Mouse (Mus musculus) left cerebral cortex, postnatal 36 days (tissue): ENCODE results near the gene Nxpe3. TPM values are rescaled to one million over a fixed set of nuclear protein-coding genes. Genes with fewer than 3 reads are reported as not detected.
"Not testable (repeated sequence)": the region's sequence is repeated elsewhere in the genome, so short reads cannot be mapped to it uniquely, and the experiment has no call there.

ENCODE experiments used
- DNase-seq, 2 experiments: peaks; one replicate each; pipeline ENCODE4 v3.0.0; 2021 to 2022; ENCODE audit warnings: low spot score in 2 of 2, mixed read lengths in 1 of 2
- intact Hi-C: fragments of 180-260 bp; cut with DNase I; formaldehyde crosslinking; loops from one replicate; pipeline ENCODE4 v1.15.1; 2025
- total RNA-seq, 2 experiments: library from RNA; stranded (reverse); gene quantifications; 2 replicates each; pipeline ENCODE4 v1.2.3; 2021

Gene Nxpe3
- total RNA-seq, 2 experiments from 2014 or later: 9.9 to 11.4 TPM

DNA sequence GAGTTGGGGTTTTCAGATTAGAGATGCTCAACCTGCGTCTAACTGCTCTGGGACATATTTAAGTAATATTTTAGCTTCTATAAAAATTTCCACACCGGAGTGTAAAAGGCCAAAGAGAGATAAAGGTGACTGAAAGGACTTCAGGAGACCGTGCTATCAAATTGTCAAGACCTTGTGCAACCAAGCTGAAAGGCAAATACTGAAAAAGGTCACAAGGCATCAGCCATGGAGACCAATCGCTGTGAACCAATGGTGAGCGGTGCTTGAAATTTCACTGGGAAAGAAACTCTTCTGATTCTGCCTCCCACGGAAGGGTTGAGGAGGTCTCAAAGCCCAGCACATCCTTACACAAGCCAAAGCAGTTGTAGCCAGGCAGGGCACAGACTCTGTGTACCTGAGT lies 53.6 kb downstream of the Nxpe3 start:
- intact Hi-C loops: no loop called here
- DNase-seq: no peak

DNA sequence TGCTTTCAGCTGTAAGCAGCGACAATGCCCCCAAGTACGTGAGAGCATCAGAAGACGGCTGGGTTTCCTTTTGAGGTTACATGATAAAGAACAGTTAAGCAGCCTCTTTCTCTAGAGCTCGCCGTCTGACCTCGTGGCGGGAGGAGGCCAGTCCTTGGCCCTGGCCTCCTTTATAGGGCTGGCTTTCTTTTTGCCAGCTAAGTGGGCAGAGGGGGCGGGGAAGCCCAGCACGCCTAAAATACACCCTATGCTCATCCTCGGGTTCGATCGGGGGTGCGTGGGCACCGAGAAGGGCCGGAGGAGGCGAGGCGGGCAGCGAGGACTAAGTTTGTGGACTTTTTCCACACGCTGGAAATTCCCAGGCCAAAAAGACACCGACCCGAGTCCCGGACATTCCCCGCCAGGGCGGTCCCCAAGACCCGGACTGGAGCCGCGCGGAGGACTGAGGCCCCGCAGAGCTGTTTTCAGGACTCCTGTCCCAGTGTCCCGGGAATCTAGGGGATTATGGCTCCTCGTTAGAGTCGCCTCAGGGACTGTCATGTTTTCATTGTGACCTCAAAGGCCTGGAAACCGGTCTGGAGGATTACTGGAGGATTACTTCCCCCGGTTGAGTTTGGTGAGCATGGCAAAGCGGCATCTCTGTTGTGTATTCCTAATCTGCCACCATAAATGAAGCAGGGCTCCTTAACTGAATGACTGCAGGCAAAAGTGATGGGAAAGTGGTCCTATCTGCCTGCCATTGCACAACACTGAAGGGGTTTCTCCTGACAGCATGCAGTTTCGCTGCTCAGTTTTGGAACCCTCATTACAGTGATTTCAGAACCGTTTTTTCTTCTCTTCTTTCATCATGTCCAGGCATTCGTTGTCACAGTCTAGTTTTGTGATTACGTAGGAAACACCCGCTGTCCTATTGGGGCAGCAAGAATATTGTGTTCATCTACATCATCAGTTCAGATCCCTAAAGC lies 56.3 kb downstream of the Nxpe3 start, which contains the start of gene Nfkbiz:
Nfkbiz (minus strand) TSS at position 390 of the 965 bp plus-strand sequence.
- intact Hi-C loops: loop anchor here (1.0 to 10.0 kb wide), 2 partner anchors 16 to 284 kb away; no protein-coding TSS in a partner anchor

DNA sequence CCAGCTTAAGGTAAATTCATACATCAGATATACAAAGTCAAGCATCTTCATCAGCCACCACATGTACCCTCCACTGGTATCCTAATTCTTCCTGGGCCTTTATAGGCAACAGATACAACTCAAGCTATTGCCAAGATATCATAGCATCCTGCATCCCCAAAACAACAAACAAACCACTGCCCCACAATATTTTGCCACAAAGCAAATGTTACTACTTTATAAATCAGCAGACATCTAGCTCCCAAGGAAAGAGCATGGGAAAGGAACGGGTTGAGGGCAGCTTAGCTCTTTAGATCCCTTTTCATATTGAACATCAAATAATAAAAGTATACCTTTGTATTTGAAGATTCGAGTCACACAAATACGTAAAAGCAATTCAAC lies 57.0 kb downstream of the Nxpe3 start:
- intact Hi-C loops: loop anchor here (1.0 to 10.0 kb wide), 2 partner anchors 16 to 283 kb away; no protein-coding TSS in a partner anchor
- no peak for DNase-seq

More for the DNA sequence above, 56.3 kb downstream of the Nxpe3 start, which contains the start of gene Nfkbiz:
- DNase-seq: peak; percentile 81

DNA sequence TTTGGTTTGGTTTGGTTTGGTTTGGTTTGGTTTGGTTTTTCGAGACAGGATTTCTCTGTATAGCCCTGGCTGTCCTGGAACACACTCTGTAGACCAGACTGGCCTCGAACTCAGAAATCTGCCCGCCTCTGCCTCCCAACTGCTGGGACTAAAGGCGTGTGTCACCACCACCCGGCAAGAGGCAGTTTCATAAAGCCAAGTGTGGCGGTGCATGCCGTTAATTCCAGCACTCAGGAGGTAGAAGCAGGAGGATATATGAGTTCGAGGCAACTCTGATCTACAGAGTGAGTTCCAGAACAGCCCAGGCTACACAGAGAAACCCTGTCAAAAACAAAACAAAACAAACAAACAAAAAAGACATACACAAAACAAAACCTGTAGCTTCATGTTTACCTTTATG lies 57.4 kb downstream of the Nxpe3 start:
- intact Hi-C loops: loop anchor here (1.0 to 10.0 kb wide), 2 partner anchors 15 to 283 kb away; no protein-coding TSS in a partner anchor
- DNase-seq: not testable (repeated sequence)

DNA sequence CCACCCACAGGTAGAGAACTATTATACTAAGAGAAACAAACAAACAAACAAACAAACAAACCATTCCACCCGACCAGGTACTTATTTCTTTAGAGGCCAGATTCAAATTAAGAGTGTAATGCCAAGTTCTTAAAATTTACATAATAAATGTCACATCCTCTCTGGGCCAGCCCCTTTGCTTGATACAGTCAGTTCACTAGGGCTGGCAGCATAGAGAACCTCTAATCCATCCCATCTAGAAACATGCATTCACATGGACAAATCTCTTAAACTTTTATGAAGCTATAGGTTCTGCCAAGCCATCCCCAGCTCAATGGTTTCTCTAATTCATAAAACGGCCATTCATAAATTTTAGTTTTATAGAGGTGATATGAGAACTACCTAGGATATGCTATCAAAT lies 57.9 kb downstream of the Nxpe3 start:
- DNase-seq: no peak
- intact Hi-C loops: loop anchor here (10.0 kb wide), 1 partner anchor 282 kb away; no protein-coding TSS in a partner anchor

DNA sequence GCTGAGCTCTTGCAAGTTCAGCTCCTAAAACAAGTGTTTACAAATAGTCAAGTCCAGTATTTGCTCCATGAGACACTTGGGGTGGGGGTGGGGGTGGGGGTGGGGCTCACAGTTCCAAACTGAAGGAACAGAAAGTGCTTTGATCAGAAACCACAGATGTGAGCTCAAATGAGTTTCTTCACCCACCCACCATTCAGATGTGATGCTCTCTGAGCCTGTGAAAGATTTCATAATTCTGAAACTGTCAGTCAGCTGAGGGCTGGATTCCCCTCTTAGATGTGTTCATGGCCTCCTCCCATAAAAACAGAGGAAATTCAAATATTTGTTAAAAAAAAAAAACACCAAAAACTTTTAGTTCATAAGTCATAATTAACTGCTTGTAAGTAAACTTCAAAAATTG lies 59.3 kb downstream of the Nxpe3 start:
- intact Hi-C loops: loop anchor here (10.0 kb wide), 1 partner anchor 281 kb away; no protein-coding TSS in a partner anchor
- DNase-seq: no peak

DNA sequence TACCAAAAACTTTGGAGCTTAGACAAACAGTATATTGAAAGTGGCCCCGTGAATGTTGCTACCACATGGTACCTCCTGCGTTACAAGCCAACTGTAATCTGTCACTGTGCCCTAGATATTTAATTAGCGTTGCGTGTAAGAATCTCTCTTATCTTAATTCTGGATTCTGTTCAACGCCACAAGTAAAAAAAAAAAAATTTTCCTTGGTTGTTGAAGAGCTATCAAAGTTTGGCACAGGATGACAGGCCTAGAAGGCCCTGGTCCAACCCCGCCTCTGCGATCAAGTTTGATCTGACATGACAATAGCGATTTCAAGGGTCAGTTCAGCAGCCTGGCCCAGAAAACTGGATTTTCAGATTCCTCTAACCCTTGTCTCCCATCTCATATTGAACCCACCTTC lies 62.5 kb downstream of the Nxpe3 start:
- intact Hi-C loops: loop anchor here (10.0 kb wide), 1 partner anchor 278 kb away; no protein-coding TSS in a partner anchor
- no peak for DNase-seq

DNA sequence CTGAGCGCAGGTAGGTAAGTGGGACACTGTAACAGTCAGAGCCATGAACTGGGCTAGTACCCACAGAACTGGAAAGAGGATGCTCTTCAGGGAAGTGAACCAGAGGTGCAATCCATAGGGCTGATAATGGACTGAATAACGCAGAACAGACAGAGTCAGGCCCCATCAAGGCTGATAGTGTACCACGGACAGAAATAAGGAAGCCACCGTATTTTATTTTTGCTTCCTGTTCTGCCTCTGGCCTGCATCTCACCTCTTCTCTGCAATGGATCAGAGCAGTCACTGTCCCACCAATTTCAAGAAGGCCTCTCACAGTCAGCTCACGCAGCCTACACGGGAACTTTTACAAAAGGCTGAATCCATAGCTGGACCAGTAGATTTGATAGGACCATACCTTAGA lies 63.0 kb downstream of the Nxpe3 start:
- intact Hi-C loops: loop anchor here (10.0 kb wide), 1 partner anchor 277 kb away; no protein-coding TSS in a partner anchor
- no peak for DNase-seq

DNA sequence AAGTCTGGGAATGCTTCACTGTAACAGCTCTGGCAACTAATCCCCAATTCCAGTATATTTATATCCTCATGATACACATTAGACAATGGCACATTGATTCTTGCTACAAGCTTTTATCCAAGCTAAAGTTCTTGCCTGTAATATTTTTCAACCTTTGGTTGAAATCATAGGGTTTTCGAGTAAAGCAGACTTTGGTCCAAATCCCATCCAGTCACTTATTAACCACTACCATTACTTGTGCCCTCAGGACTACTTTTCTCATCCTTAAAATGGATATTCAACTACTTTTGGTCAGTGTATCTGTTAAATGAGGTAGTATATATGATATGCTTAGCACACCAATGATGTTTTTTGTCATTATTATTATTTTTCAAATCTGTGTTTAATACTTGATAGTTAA lies 63.6 kb downstream of the Nxpe3 start:
- intact Hi-C loops: loop anchor here (10.0 kb wide), 1 partner anchor 277 kb away; no protein-coding TSS in a partner anchor
- DNase-seq: no peak

DNA sequence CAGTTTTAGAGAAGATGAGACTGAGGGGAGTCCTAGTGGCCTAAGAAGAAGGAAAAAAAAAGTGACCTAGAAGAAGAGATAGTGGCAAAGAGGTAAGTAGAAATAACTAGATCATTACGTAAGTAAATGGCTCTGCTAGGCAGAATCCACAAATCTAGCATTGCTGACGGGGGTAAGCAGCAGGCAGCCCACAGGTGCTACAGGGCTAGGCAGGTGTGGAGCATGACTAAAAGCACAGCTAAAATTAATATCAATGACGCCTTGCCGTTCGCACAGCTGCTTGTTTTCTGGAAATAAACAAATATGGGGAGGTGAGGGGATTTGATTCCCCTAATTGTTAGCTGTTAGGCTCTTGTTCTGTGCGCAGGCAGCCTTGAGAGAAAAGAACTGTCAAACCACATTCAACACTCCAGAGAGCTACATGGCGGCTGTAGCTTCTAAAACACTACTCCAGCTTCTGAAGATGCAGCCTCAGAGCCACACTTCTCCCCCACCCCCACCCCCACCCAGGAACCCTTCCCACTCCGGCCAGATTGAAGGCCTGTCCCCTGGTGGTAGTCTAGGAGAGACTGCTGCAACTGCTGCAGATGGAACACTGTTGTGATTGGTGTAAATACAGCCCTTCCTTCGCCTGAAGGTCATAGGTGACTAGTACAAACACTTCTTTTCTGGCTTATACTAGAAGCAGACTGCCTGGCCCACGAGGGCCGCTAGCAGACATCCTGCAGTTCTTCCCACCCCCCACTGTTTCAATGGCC lies 71.5 kb downstream of the Nxpe3 start:
- intact Hi-C loops: no loop called here
- DNase-seq: no peak

DNA sequence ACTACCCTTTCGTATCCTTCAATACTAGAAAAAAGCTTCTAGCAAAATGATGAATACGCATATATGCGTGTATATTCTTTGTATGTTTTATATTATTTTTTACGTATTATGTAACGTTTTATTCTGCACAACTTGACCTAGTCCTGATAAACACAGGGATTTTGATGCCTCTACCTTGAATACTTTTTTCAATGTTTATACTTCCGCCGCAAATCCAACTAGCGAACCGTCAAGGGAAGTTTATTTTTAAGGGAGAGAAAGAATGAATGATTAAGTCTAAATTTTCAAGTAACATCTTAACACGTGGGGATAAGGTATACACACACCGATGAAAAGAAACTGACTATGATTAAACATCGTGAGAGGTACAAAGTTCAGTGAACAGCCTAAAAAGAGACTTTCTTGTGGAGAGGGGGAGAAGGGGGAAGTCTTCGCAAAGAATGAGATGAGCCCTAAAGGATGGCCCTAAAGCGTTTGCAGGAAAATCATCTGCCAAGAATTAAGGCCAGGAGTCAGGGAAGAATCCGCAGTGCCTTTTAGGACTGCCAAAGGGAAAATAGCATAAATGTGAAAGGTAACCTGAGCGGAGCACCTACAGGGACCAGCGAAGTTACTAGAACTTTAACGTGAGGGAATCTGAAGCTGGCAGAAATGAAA lies 72.2 kb downstream of the Nxpe3 start:
- intact Hi-C loops: loop anchor here (1.0 kb wide), 1 partner anchor 15 kb away; the partner anchor contains the start of gene Nfkbiz
- no peak for DNase-seq

DNA sequence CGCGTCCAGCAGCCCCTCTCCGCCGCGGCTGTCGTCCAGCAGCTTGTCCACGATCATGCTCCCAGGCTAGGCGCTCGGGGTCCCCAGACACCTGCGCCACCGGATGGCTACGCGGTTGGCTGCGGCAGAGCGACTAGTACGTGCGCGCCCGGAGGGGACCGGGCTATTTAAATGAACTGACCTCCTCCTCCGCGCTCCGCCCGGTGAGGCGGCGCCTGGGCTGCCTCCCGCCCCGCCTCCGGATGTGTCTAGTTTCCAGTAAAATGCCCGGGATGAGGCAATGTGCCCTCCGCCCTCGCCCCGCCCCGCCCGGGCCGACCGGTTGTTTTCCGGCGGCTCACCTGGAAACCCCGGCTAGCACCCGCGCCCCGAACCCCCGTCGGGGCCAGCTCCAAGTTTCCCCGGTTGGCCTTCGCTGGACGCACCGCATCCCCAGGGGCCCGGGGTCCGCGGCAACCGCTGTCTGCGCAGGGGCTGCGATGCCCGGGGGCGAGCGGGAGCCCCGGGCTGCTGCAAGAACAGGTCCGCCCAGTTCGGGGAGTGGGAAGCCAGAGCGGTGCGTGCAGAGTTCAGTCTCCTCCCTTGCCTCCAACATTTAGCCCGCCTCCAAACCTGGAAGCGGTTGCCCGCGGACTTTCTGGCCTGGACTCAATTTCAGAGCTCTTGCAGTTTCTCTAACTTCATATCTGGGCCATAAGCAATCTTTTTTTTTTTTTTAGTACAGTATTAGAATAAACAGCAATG lies 72.9 kb downstream of the Nxpe3 start:
- DNase-seq: peak; percentile 77 to 81
- intact Hi-C loops: loop anchor here (1.0 kb wide), 1 partner anchor 16 kb away; the partner anchor contains the start of gene Nfkbiz

DNA sequence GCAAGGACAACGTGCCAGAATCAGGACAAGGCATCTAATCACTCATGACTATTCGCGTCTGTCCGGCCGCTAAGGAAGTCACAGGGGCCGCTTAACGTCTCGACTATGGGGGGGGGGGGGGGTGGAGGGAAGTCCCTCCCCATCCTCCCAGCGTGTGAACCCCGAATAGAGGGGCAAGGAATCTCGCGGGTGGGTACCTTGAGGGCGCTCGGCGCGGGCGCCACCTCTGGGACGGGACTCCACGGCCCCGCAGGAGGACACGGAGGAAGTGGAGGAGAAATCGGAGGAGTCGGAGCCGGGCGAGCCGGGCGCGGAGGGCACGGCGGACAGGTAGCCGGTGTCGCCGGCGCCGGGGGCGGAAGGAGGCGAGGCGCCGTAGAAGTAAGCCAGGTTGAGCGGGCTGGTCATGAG lies 73.5 kb downstream of the Nxpe3 start:
- no peak for DNase-seq
- intact Hi-C loops: no loop called here

DNA sequence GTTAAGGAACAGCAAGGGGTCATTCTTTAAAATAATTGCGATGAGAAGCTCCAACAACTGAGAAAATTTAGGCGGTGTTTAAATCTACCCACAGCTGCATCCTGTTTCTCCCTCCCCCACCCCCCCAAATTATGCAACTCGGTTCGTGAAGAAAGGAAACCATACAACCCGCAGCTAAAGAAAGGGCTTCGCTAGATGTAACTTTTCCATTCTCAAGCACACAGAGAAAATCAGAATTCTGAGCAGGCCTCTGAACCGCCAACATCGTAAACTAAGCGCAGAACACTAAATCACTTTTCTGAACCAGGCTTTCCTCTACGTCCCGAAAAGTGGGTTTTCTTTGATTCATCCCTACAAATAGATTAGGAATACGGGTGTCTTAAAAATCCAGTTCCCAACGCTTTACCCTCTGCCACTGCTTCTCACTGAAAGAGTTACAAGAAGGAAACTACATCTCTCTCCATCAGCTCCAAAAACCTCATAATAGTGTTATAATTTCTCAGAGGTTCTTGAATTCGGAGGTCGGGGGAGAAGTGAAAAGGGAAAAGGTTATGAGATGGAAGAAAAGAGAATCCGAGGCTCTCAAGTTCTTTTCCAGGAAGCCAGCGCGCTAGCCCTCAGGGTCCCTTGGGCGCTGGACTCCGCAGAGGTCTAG lies 74.0 kb downstream of the Nxpe3 start:
- intact Hi-C loops: no loop called here
- peak in 1 of 2 experiments; percentile 8 for DNase-seq

DNA sequence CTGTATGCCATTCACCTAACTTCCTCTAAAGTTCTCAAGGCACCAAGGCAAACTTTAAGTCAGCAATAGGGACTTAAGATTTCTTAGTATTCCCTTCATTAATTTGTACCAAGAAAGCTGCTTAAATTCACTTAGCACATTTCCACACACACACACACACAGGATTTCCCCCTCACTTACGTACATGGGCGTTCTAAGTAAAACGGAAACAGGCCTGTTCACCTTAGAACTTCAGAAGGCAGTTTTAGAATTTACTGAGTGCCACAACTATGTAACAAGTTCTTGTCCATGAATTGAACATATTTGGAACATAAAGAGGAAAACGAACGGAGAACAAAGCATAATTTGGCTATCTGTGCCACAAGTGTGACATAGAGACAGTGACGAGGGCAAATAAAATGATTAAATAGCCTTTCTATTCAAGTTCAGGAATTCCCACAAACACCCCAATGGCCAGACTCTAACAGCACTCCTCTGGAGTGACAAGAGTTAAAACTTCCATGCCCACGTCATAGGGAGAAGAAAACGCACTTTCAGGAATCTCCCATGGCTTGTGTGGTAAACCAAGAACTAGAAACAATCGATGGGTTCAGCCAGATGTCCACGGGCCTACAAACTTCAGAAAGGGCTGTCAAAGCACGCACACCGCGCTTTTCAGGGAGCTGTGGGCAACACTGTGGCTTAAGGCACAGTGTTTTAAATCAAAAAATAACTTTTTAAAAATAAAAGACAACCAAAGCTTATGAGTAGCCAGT lies 74.7 kb downstream of the Nxpe3 start:
- DNase-seq: no peak
- intact Hi-C loops: no loop called here

DNA sequence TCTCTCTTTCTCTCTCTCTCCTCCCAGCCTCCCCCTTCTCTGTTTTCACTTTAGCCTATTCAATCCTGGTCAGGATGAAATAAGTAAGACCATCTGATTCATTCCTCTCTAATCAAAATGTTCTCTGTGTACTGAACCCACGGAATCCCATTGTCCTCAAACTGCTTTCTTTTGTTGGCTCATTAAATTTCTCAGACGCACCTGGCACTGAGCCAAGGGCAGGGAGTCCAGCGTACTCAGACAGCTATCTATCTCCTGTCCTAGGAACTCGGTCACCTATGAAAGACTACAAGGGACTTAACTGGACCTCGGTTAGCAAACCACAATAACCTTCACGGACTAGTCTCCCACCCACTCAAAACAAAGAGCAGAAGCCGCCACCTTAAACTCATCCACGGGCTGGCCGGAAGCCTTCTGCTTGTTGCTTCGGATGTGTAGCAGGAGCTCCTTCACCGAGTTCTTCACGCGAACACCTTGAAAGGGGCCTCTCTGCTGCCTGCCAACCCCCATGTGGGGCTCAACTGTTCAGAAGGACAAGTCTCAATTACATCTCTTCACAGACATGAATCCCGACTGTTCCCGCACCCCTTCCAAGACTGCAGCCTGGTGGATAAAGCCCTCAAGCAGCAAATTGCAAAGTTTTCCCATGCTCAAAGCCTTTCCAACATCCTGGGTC lies 75.8 kb downstream of the Nxpe3 start:
- intact Hi-C loops: no loop called here
- DNase-seq: no peak
